9 mouse cellular contexts compared by ENCODE assay signal in the genomic region with DNA sequence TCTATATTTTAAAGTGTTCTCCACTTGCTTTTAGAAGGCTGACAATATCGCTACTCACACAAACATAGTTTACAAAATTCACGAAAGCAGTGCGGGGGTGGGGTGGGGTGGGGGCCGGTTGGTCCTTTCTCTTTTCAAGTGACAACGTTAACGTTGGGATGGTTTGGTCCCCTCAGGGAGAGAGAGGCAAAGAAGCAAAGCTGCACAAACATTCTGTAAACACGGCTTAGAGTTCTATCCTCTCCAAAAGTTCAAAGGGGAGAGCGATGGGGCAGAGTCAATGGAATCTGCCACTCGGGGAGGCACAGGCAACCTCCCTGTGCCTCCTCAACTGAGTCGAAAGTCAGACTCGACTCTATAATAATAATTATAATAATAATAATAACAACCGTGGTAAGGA. TPM values are rescaled to one million over a fixed set of nuclear protein-coding genes. Genes with fewer than 3 reads are reported as not detected.
DNase-seq lines count a peak whose midpoint lies in the region; ATAC-seq and TF ChIP-seq lines count a peak whose summit lies in the region.
"Had no signal": no experiment of that assay in that cellular context is flagged by ENCODE, and none has a peak within 500 bp of the region (broad histone marks: within the 10 kb centered on the region; RNA-seq: fewer than 3 reads in every experiment).

No protein-coding gene starts in this region.

- H3K4me3 ChIP-seq in lung, embryonic 14.5 days (ENCODE audit: low read depth, low read length), result peak overlapping the region; percentile 27; the same call in 1 of the 2 replicates
- H3K4me3 ChIP-seq in forebrain, postnatal 0 days (ENCODE audit: low read depth, low read length), result peak overlapping the region; percentile 19; the same call in 1 of the 2 replicates
- no peak overlapping the region for H3K4me3 ChIP-seq in limb, embryonic 11.5 days (ENCODE audit: low read depth, low read length)
- H3K4me3 ChIP-seq in neural tube, embryonic 14.5 days (ENCODE audit: low read depth, low read length), result peak overlapping the region; percentile 16

- no peak for DNase-seq in lung, embryonic 14.5 days
- DNase-seq in lung, postnatal 36 days, result no peak
- no peak for DNase-seq in forebrain, postnatal 0 days
- peak; percentile 38 for DNase-seq in limb, embryonic 11.5 days (ENCODE audit: low spot score)

- H3K4me2 ChIP-seq in lung, embryonic 14.5 days, result no peak overlapping the region
- H3K4me2 ChIP-seq in forebrain, postnatal 0 days (ENCODE audit: low read depth), result peak overlapping the region; percentile 30
- no peak overlapping the region for H3K4me2 ChIP-seq in limb, embryonic 11.5 days (ENCODE audit: low read depth, severe bottlenecking)
- no peak overlapping the region for H3K4me2 ChIP-seq in neural tube, embryonic 14.5 days (ENCODE audit: low read depth, low read length)

- WGBS in lung, embryonic 14.5 days, result 3% methylated on average over 12 of the region's 12 CpGs
- 5% methylated on average over 12 of the region's 12 CpGs for WGBS in forebrain, postnatal 0 days
- under 1% methylated on average over 12 of the region's 12 CpGs for WGBS in limb, embryonic 11.5 days
- 2% methylated on average over 12 of the region's 12 CpGs for WGBS in neural tube, embryonic 14.5 days

- no peak for ATAC-seq in lung, embryonic 14.5 days (ENCODE audit: insufficient read depth)
- no peak for ATAC-seq in forebrain, postnatal 0 days
- no peak for ATAC-seq in limb, embryonic 11.5 days (ENCODE audit: insufficient number of reproducible peaks, low FRiP score, low TSS enrichment, low read depth)
- no peak for ATAC-seq in neural tube, embryonic 14.5 days (ENCODE audit: low read depth)
- no peak for ATAC-seq in monocyte, adult 5-6 weeks (replicated peaks; ENCODE audit: insufficient number of reproducible peaks, low FRiP score, low TSS enrichment, poor library complexity, severe bottlenecking)
- ATAC-seq in megakaryocyte-erythroid progenitor cell, adult 5-6 weeks (replicated peaks; ENCODE audit: low FRiP score, low TSS enrichment, poor library complexity, severe bottlenecking), result no peak
- ATAC-seq: inflammation-experienced regulatory T-cells, adult 6 months had no signal

- H3K4me1 ChIP-seq in lung, embryonic 14.5 days (ENCODE audit: insufficient read depth), result no peaks in the 10 kb centered on the region
- no peaks in the 10 kb centered on the region; the same call in 1 of the 2 replicates for H3K4me1 ChIP-seq in forebrain, postnatal 0 days (ENCODE audit: insufficient read depth)
- no peaks in the 10 kb centered on the region; the same call in 1 of the 2 replicates for H3K4me1 ChIP-seq in limb, embryonic 11.5 days (ENCODE audit: control insufficient read depth, insufficient read depth, low read length)
- no peaks in the 10 kb centered on the region; the same call in 1 of the 2 replicates for H3K4me1 ChIP-seq in neural tube, embryonic 14.5 days (ENCODE audit: control insufficient read depth, insufficient read depth, low read length)

- no peaks in the 10 kb centered on the region for H3K36me3 ChIP-seq in lung, embryonic 14.5 days (ENCODE audit: insufficient read depth)
- H3K36me3 ChIP-seq in forebrain, postnatal 0 days (ENCODE audit: insufficient read depth), result no peaks in the 10 kb centered on the region
- H3K36me3 ChIP-seq in limb, embryonic 11.5 days (ENCODE audit: control insufficient read depth, insufficient read depth, low read length), result no peaks in the 10 kb centered on the region
- H3K36me3 ChIP-seq in neural tube, embryonic 14.5 days (ENCODE audit: control insufficient read depth, insufficient read depth, low read length), result no peaks in the 10 kb centered on the region

- no peak for TF ChIP-seq CTCF in lung, embryonic 14.5 days (IDR thresholded peaks at IDR 0.05; ENCODE audit: low read depth)
- TF ChIP-seq CTCF in forebrain, postnatal 0 days (IDR thresholded peaks at IDR 0.05; ENCODE audit: low read depth), result no peak

- H3K9me3 ChIP-seq in lung, embryonic 14.5 days (ENCODE audit: low read depth, low read length), result no peaks in the 10 kb centered on the region
- no peaks in the 10 kb centered on the region for H3K9me3 ChIP-seq in forebrain, postnatal 0 days (ENCODE audit: low read length)
- H3K9me3 ChIP-seq in limb, embryonic 11.5 days (ENCODE audit: control insufficient read depth, low read length), result no peaks in the 10 kb centered on the region
- H3K9me3 ChIP-seq in neural tube, embryonic 14.5 days (ENCODE audit: control insufficient read depth, low read length), result no peaks in the 10 kb centered on the region

- H3K27ac ChIP-seq in lung, embryonic 14.5 days (ENCODE audit: low read depth), result no peak overlapping the region
- H3K27ac ChIP-seq in forebrain, postnatal 0 days (ENCODE audit: low read depth, low read length), result no peak overlapping the region
- H3K27ac ChIP-seq in limb, embryonic 11.5 days (replicated peaks; ENCODE audit: low read depth, low read length), result no peak overlapping the region
- H3K27ac ChIP-seq in neural tube, embryonic 14.5 days (ENCODE audit: low read depth, low read length), result 0 out of 2 replicates have a peak overlapping the region, but pooled peaks have one; percentile 2

- no peak overlapping the region for H3K9ac ChIP-seq in lung, embryonic 14.5 days
- no peak overlapping the region for H3K9ac ChIP-seq in forebrain, postnatal 0 days
- H3K9ac ChIP-seq in limb, embryonic 11.5 days (ENCODE audit: low read length), result no peak overlapping the region
- H3K9ac ChIP-seq in neural tube, embryonic 14.5 days (replicated peaks; ENCODE audit: low read depth, low read length), result no peak overlapping the region

- H3K27me3 ChIP-seq in lung, embryonic 14.5 days (ENCODE audit: insufficient read depth, low read length), result peaks cover 95% of the 10 kb centered on the region
- H3K27me3 ChIP-seq in forebrain, postnatal 0 days (ENCODE audit: insufficient read depth, low read length), result peaks cover 81% of the 10 kb centered on the region
- H3K27me3 ChIP-seq in limb, embryonic 11.5 days (ENCODE audit: control insufficient read depth, insufficient read depth, low read length), result peaks cover 92% of the 10 kb centered on the region
- peaks cover 67% of the 10 kb centered on the region for H3K27me3 ChIP-seq in neural tube, embryonic 14.5 days (ENCODE audit: control insufficient read depth, insufficient read depth, low read length)

RNA-seq across cellular contexts. Expression of a gene that starts 10.5 kb away (rescaled TPM):
- polyA plus RNA-seq in lung, embryonic 14.5 days (2014; fragmentation: Nextera tagmentation; extraction: Ambion mirVana), result not detected in 2 replicates
- total RNA-seq in forebrain, postnatal 0 days (2014; rRNA removed), result 7.1 and 7.9 TPM in 2 replicates
- 3.4 and 6.0 TPM in 2 replicates for polyA plus RNA-seq in forebrain, postnatal 0 days (2015; fragmentation: Nextera tagmentation; extraction: Ambion mirVana)
- 0.07 TPM in 1 of 2 replicates, not detected in the other for polyA plus RNA-seq in limb, embryonic 11.5 days (2014; fragmentation: Nextera tagmentation; extraction: Ambion mirVana)
- 6.5 and 8.4 TPM in 2 replicates for polyA plus RNA-seq in neural tube, embryonic 14.5 days (2014; fragmentation: Nextera tagmentation; extraction: Ambion mirVana)
- not detected in 3 replicates for total RNA-seq in monocyte, adult 5-6 weeks (2017)
- total RNA-seq in megakaryocyte-erythroid progenitor cell, adult 5-6 weeks (2014; fragmentation: Nextera tagmentation), result not detected in 2 replicates
- not detected in 2 replicates for total RNA-seq in megakaryocyte-erythroid progenitor cell, adult 5-6 weeks (2017)
- polyA plus RNA-seq: inflammation-experienced regulatory T-cells, adult 6 months; liver, embryonic 16.5 days had no signal
